Mouse (Mus musculus): ENCODE data around the gene Tmem104.

- TF ChIP-seq CTCF (IDR thresholded peaks at IDR 0.05; ENCODE audit: extremely low read depth, insufficient read length, insufficient replicate concordance, low read depth, low read length), result peak; percentile 98
- TF ChIP-seq POLR2A (IDR thresholded peaks at IDR 0.05; ENCODE audit: low read depth, low read length), result no peak
Observed at GRCm38 (mm10) chr11:115160883-115161577, 26.3 kb upstream of the Tmem104 start.
